Mouse (Mus musculus) neural tube, postnatal 0 days (tissue): ENCODE measurements around the gene Zscan4b. TPM values are rescaled to one million over a fixed set of nuclear protein-coding genes. Genes with fewer than 3 reads are reported as not detected.

Source experiments
- polyA plus RNA-seq: library from polyadenylated mRNA; unstranded; fragments of >200 nt; fragmentation: Nextera tagmentation; extraction: Ambion mirVana; gene quantifications from 2 replicates; pipeline ENCODE4 v1.2.1, GENCODE M21; 2015

Gene Zscan4b
- not detected in 2 replicates for polyA plus RNA-seq

GRCm38 (mm10) chr7:10904950-10905349 lies at the start of gene Zscan4b:
TSS of gene Zscan4b (minus strand) at chr7:10905050.

Other genes starting within 250 kb of the Zscan4b start
- gene Nlrp4b, start 217.3 kb downstream of the Zscan4b start, polyA plus RNA-seq = not detected in 2 replicates
- not detected in 2 replicates for gene Vmn1r71, start 150.7 kb downstream of the Zscan4b start, polyA plus RNA-seq
- not detected in 2 replicates for gene Zscan4c, start 100.7 kb upstream of the Zscan4b start, polyA plus RNA-seq
- gene Zscan4-ps1, start 164.6 kb upstream of the Zscan4b start, polyA plus RNA-seq = not detected in 2 replicates